In genomic region chr14:78703989-78704388, GRCm38 (mm10) we compare ENCODE assay signal across 12 mouse cellular contexts.
"Had no signal": no experiment of that assay in that cellular context is flagged by ENCODE, and none has a peak within 500 bp of the region (broad histone marks: within the 10 kb centered on the region; RNA-seq: fewer than 3 reads in every experiment).

No protein-coding gene starts in this region.

- DNase-seq: forebrain, postnatal 0 days; gastrocnemius, postnatal 10 days; gastrocnemius, postnatal 25 days; heart, adult 18-20 months; heart, postnatal 10 days; kidney, adult 11 months; kidney, adult 2 months; kidney, adult 9 months; kidney, postnatal 14 days; kidney, postnatal 36 days; layer of hippocampus, postnatal 36 days; left cerebral cortex, postnatal 4 days had no signal
